Mouse (Mus musculus) forebrain, embryonic 10.5 days (tissue): ENCODE data around the gene Tulp3. TPM values are rescaled to one million over a fixed set of nuclear protein-coding genes. Genes with fewer than 3 reads are reported as not detected.

Experiments
- DNase-seq: peaks from one replicate; pipeline ENCODE4 v3.0.0-alpha.2; 2017; ENCODE audit warnings: low spot score; ENCODE audit errors: extremely low spot score
- H3K27ac ChIP-seq: fragments of 300-500 bp; sonication (generic); 2 replicates; pipeline ENCODE4 v1.5.1; 2016; ENCODE audit warnings: mild to moderate bottlenecking
- H3K27me3 ChIP-seq: fragments of 300-500 bp; sonication (generic); 2 replicates; pipeline ENCODE4 v1.6.1; 2016; ENCODE audit warnings: mild to moderate bottlenecking; ENCODE audit not compliant: poor library complexity, severe bottlenecking
- H3K36me3 ChIP-seq: fragments of 300-500 bp; sonication (generic); replicated peaks from 2 replicates; pipeline ENCODE4 v1.6.1; 2016; ENCODE audit warnings: mild to moderate bottlenecking, moderate library complexity
- H3K4me1 ChIP-seq: fragments of 300-500 bp; sonication (generic); 2 replicates; pipeline ENCODE4 v1.6.1; 2016
- H3K4me3 ChIP-seq: fragments of 300-500 bp; sonication (generic); 2 replicates; pipeline ENCODE4 v1.5.1; 2016; ENCODE audit warnings: mild to moderate bottlenecking, moderate library complexity
- H3K9me3 ChIP-seq: fragments of 300-500 bp; sonication (generic); 2 replicates; pipeline ENCODE4 v1.6.1; 2016; ENCODE audit warnings: mild to moderate bottlenecking, moderate library complexity
- WGBS: fragments of 180-500 bp; shearing (Covaris S2); methylation state at CpG from one replicate; pipeline ENCODE4 v1.1.7; 2016; 5-methylcytosine and 5-hydroxymethylcytosine counted together
- polyA plus RNA-seq: library from polyadenylated mRNA; unstranded; fragments of >200 nt; fragmentation: Nextera tagmentation; extraction: Ambion mirVana; gene quantifications from 2 replicates; pipeline ENCODE4 v1.2.1, GENCODE M21; 2016

Tulp3 gene
- polyA plus RNA-seq, 1 experiment from 2014 or later, result 20.0 TPM

DNA sequence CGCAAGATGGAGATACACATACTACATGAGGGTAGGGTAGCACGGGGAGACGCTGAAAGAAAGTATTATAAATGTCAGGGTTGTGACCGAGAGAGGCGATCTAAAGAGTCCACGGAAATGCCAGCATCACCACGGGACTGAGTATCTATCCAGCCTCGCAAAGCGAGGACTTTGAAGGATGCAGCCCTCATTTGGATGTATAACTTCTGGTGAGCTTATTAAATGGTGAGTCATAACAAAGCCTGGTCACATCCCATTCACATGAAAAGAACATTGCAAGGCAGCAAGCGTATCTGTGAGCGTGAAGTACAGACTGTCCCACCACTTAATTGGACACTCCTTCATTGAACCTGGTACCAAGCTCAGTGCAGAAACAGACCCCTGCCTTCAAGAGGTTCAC, 54.2 kb downstream of the Tulp3 start:
- H3K9me3 ChIP-seq, result peaks cover 8% of the 10 kb centered on the region; the same call in 1 of the 2 replicates
- peaks cover 29% of the 10 kb centered on the region for H3K4me1 ChIP-seq
- peak overlapping the region; percentile 79; the same call in 1 of the 2 replicates for H3K4me3 ChIP-seq
- 50% methylated on average over 11 of the region's 11 CpGs for WGBS
- H3K27ac ChIP-seq, result no peak overlapping the region
- no peak for DNase-seq
- H3K27me3 ChIP-seq, result peaks cover 62% of the 10 kb centered on the region
- H3K36me3 ChIP-seq, result no peaks in the 10 kb centered on the region

DNA sequence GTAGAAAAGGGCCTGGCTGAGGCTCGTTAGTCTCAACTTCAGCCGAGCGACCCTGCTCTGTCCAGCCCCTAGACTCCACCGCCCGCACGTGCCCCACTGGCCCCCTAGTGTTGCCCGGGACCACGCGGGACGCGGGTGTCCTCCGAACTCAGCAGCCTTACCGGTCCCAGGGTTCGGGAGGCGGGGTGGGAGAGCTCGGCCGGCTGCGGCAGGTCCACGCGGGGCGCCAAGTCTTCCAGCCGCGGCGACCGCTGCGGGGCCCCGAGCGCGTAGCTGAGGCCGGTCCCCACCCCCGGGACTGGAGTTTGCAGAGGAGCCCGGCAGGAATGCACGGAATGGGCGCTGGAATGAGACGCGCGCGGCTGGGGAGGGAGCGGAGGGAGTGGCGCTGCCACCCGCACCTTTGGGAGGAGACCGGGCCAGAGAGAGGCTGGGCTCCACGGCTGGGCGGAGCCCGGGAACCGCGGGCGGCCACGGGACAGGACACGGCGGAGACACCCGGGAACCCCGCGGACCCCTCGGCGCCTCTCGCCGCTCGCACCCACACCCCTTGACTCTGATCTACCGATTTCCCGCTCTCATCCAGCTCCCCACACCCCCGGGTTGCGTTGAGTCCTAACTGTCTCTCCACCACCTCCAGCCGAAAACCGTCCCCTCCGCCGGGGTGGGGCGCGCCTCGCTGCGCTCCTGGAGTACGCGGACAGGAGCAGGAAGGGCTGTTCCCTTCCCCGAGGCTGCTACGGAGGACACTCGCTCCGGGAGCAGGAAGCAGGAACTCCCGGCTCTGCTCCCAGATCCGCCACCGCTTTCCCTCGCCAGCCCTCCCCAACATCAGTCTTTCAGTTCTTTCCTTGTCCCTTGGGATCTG, 55.3 kb downstream of the Tulp3 start, which contains the start of gene Tead4:
Tead4 (minus strand) TSS at position 690 of the 868 bp plus-strand sequence.
- no peaks in the 10 kb centered on the region for H3K36me3 ChIP-seq
- H3K4me3 ChIP-seq, result peak within 1 kb of the TSS; percentile 79
- H3K27ac ChIP-seq, result peak within 1 kb of the TSS; percentile 79
- H3K9me3 ChIP-seq, result peaks cover 8% of the 10 kb centered on the region; the same call in 1 of the 2 replicates
- H3K27me3 ChIP-seq, result peaks cover 70% of the 10 kb centered on the region
- peak; percentile 47 for DNase-seq
- H3K4me1 ChIP-seq, result peaks cover 36% of the 10 kb centered on the region
- under 1% methylated on average over 81 of the region's 81 CpGs for WGBS

DNA sequence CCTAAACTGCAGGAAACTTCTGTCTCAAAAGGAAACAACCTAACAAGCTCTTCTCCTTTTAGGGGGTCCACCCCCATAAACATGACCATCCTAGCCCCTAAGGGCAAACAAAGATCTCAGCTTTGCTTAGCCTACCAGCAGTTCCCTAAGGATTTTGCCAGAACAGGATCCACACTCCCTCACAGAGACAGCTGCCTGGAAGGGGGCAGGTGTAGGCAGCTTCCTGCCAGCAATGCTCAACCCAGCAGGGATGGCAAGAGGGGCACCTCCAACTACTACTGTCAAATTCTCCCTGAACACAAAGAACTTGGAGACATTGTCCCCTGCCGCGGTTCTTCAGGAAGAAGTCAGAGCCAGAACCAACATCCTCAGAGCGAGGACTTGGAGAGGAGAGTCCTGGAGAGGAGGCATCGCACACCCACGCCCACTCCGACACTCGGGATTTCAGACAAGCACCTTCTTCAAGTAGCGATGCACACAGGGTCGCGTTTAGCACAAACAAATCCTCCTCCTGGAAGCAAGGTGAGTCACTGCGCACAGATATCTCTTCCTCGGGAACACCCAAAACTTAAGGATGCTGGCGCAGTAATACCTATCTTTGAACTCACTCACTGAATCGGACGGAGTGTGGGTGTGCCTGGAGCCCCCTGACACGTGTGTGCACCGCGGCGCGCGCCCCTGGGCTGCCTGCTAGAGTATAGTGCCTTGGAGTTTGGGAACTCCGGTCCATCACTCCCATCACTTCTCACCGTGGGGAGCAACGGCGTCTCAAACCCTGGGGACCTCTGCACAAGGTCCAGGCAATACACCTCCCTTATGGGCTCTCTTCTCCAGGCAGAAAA, 56.1 kb downstream of the Tulp3 start:
- H3K4me1 ChIP-seq, result peaks cover 36% of the 10 kb centered on the region
- H3K9me3 ChIP-seq, result peaks cover 8% of the 10 kb centered on the region; the same call in 1 of the 2 replicates
- peak overlapping the region; percentile 79 for H3K27ac ChIP-seq
- no peaks in the 10 kb centered on the region for H3K36me3 ChIP-seq
- DNase-seq, result no peak
- H3K4me3 ChIP-seq, result peak overlapping the region; percentile 79
- WGBS, result under 1% methylated on average over 25 of the region's 25 CpGs
- peaks cover 70% of the 10 kb centered on the region for H3K27me3 ChIP-seq

GRCm38 (mm10) chr6:128298246-128298645, 57.4 kb downstream of the Tulp3 start:
- Histone ChIP-seq H3K4me1 (peaks cover 36% of the 10 kb centered on the region), H3K27me3 (peaks cover 70% of the 10 kb centered on the region), H3K27ac (no peak overlapping the region), H3K9me3 (peaks cover 8% of the 10 kb centered on the region; the same call in 1 of the 2 replicates), H3K4me3 (no peak overlapping the region), H3K36me3 (no peaks in the 10 kb centered on the region)
- DNase-seq, result no peak
- WGBS, result 46% methylated on average over 7 of the region's 7 CpGs

GRCm38 (mm10) chr6:128296750-128297393, 58.8 kb downstream of the Tulp3 start:
- WGBS, result 42% methylated on average over 11 of the region's 11 CpGs
- DNase-seq, result no peak

GRCm38 (mm10) chr6:128295876-128296749, 59.5 kb downstream of the Tulp3 start:
- DNase-seq, result no peak
- Histone ChIP-seq H3K4me1 (peaks cover 34% of the 10 kb centered on the region), H3K9me3 (no peaks in the 10 kb centered on the region), H3K27me3 (peaks cover 54% of the 10 kb centered on the region), H3K27ac (peak overlapping the region; percentile 48), H3K4me3 (no peak overlapping the region), H3K36me3 (no peaks in the 10 kb centered on the region)
- WGBS, result 42% methylated on average over 6 of the region's 6 CpGs

More at GRCm38 (mm10) chr6:128296750-128297393, 58.8 kb downstream of the Tulp3 start:
- Histone ChIP-seq H3K36me3 (no peaks in the 10 kb centered on the region), H3K27me3 (peaks cover 62% of the 10 kb centered on the region), H3K4me1 (peaks cover 36% of the 10 kb centered on the region), H3K4me3 (no peak overlapping the region), H3K9me3 (0 out of 2 replicates have a peak, but pooled peaks cover under 1% of the 10 kb centered on the region), H3K27ac (peak overlapping the region; percentile 48; the same call in 1 of the 2 replicates)

DNA sequence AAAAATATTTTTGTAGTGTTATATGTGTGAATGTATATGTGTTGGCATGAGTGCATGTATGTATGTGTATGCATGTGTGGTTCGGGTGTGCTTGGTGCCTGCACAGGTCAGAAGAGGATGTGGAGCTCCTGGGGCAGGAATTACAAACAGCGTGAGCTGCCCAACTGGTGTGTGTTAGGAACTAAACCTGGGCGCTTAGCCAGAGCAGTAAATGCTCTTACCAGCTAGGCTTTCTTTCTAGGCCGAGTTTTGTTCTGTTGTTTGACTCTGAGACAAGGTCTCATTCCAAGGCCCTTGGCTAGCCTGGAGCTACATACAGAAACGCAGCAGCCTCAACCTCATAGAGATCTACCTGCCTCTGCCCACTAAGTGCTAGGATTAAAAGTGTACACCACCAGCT, 64.4 kb downstream of the Tulp3 start:
- DNase-seq, result no peak
- Histone ChIP-seq H3K4me1 (peaks cover 9% of the 10 kb centered on the region), H3K9me3 (no peaks in the 10 kb centered on the region), H3K27ac (no peak overlapping the region), H3K4me3 (no peak overlapping the region), H3K36me3 (no peaks in the 10 kb centered on the region), H3K27me3 (peaks cover 16% of the 10 kb centered on the region)
- 84% methylated on average over 5 of the region's 5 CpGs for WGBS

GRCm38 (mm10) chr6:128288681-128289080, 67.0 kb downstream of the Tulp3 start:
- Histone ChIP-seq H3K27ac (no peak overlapping the region), H3K4me3 (no peak overlapping the region), H3K36me3 (no peaks in the 10 kb centered on the region), H3K4me1 (peaks cover 21% of the 10 kb centered on the region), H3K27me3 (peaks cover 13% of the 10 kb centered on the region), H3K9me3 (no peaks in the 10 kb centered on the region)
- DNase-seq, result no peak
- WGBS, result 84% methylated on average over 6 of the region's 6 CpGs

DNA sequence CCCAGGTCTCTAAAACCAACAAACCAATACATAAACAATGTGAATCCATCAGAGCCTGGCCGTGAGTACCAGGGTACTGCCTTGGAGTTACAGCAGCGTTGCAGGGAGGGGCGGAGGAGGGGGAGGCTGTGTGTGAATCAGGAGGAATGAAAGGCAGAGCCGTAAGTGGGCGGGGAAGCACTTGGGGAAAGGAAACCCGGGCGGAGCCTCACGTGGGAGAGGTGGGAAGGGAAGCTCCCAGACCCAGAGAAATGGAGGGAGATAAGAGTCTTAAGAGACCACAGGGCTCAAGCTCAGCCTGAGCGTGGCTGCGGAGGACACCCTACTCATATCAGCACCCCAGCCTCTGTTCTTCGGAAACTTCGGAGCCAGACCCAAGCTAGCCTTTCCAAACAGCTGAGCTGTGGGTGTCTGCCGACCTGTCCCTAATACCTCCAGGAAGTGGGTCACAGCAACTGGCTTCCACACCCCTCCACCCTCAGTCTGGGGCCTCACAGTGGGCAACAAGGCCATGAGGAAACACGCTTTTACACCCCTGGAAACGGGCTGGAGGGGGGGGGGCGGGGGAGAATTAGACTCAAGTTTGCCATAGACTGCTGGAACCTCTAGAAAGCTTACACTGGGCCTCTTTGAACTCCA, 69.7 kb downstream of the Tulp3 start:
- peaks cover 43% of the 10 kb centered on the region for H3K4me1 ChIP-seq
- DNase-seq, result peak; percentile 60
- peak overlapping the region; percentile 41 for H3K4me3 ChIP-seq
- H3K27me3 ChIP-seq, result peaks cover 13% of the 10 kb centered on the region
- 13% methylated on average over 16 of the region's 16 CpGs for WGBS
- H3K27ac ChIP-seq, result peak overlapping the region; percentile 72
- H3K36me3 ChIP-seq, result no peaks in the 10 kb centered on the region
- H3K9me3 ChIP-seq, result no peaks in the 10 kb centered on the region

- peaks cover 55% of the 10 kb centered on the region for H3K4me1 ChIP-seq
- H3K4me3 ChIP-seq, result no peak overlapping the region
- H3K27ac ChIP-seq, result peak overlapping the region; percentile 63
- peaks cover 16% of the 10 kb centered on the region for H3K27me3 ChIP-seq
- peak; percentile 68 for DNase-seq
- H3K36me3 ChIP-seq, result no peaks in the 10 kb centered on the region
- H3K9me3 ChIP-seq, result no peaks in the 10 kb centered on the region
- 22% methylated on average over 3 of the region's 3 CpGs for WGBS
These were observed 73.5 kb downstream of the Tulp3 start for GRCm38 (mm10) chr6:128282126-128282525.

DNA sequence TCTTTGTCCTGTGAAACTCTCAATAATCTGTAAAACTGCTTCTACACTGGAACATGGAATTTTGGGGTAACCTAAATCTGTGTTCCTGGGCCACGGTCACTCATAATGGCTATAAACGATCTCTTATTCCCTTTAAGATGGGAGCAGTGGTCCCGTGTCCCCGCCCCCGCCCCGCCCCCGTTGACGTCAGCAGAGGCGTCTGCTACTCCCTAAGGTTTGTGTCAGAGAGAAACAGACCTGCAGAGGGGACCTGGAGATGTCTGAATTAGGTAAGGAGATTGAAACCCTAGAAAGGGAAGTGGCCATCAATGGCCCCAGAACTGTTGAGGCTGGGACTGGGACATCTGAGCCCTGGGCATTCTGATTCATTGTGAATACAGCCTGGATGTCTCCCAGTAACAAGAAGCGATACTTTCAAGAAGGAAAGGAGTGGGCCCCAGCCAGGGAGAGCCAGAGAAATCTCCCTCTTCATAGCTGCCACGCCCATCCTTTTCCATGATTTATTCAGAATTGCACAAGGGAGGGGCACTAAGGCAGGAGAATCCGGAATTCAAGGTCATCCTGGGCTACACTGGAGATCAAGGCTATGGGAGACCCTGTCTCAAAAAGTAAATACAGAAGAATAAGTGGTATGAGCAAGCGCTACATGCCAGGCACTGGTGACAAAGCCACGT, 75.0 kb downstream of the Tulp3 start:
- Histone ChIP-seq H3K36me3 (no peaks in the 10 kb centered on the region), H3K9me3 (no peaks in the 10 kb centered on the region), H3K4me3 (no peak overlapping the region), H3K4me1 (peaks cover 44% of the 10 kb centered on the region), H3K27ac (no peak overlapping the region), H3K27me3 (peaks cover 4% of the 10 kb centered on the region; the same call in 1 of the 2 replicates)
- WGBS, result 62% methylated on average over 14 of the region's 14 CpGs
- no peak for DNase-seq
